Comparison of ENCODE assay signal across 16 mouse cellular contexts in the genomic region with DNA sequence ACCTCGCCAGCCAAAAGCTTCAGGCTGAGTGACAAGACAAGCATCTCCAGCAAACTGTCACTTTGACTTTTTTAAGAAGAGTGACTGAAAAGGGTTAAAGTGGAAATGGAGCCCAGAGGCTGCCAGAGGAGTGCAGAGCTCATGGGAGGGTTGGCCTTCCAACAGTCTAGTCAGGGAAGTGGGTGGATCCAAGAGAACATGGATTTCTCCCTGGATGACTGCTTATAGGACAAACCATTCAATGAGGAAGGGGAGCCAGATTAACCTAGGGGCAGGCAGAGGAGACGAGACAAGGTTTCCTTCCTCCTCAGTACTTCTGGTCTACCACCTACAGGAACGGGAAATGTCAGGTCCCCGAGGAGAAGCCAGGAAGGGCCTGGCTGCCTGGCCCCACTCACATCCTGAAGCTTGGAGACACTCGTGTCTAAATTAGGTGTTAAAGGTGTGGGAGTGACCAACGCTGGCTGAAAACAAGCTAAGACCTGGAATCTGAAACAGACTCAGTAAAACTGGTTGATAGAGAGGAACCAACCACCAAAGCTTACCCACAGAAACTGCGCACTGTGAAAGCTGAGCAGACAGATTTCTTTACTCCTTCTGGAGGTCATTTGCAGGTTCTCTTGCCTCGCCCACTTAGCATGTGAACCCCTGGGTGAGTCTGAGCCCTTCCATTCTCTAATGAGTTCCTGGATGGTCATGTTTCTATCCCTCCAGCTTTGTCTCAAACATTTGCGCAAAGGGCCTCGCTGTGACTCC.
DNase-seq lines count a peak whose midpoint lies in the region; ATAC-seq and TF ChIP-seq lines count a peak whose summit lies in the region.
"Had no signal": no experiment of that assay in that cellular context is flagged by ENCODE, and none has a peak within 500 bp of the region (broad histone marks: within the 10 kb centered on the region; RNA-seq: fewer than 3 reads in every experiment).

No protein-coding gene starts in this region.

- H3K4me2 ChIP-seq in lung, postnatal 0 days (replicated peaks; ENCODE audit: low read depth, low read length): no peak overlapping the region
- no peak overlapping the region for H3K4me2 ChIP-seq in heart, embryonic 11.5 days
- H3K4me2 ChIP-seq in kidney, embryonic 16.5 days (replicated peaks; ENCODE audit: low read depth, low read length): 0 out of 2 replicates have a peak overlapping the region, but pooled peaks have one; percentile 12
- H3K4me2 ChIP-seq in stomach, embryonic 16.5 days (ENCODE audit: low read depth, low read length): no peak overlapping the region
- no peak overlapping the region for H3K4me2 ChIP-seq in liver, postnatal 0 days (ENCODE audit: low read depth, low read length)
- H3K4me2 ChIP-seq: liver, embryonic 13.5 days; midbrain, embryonic 13.5 days; neural tube, embryonic 13.5 days had no signal

- no peak overlapping the region for H3K27ac ChIP-seq in lung, postnatal 0 days (ENCODE audit: low read length)
- peak overlapping the region; percentile 15; the same call in 1 of the 2 replicates for H3K27ac ChIP-seq in heart, embryonic 11.5 days (ENCODE audit: low read depth, low read length)
- H3K27ac ChIP-seq in kidney, embryonic 16.5 days (ENCODE audit: low read length): peak overlapping the region; percentile 46; the same call in 1 of the 2 replicates
- peak overlapping the region; percentile 42; the same call in 1 of the 2 replicates for H3K27ac ChIP-seq in stomach, embryonic 16.5 days (ENCODE audit: low read length)
- H3K27ac ChIP-seq in liver, postnatal 0 days (ENCODE audit: low read depth): no peak overlapping the region
- H3K27ac ChIP-seq: liver, embryonic 13.5 days; midbrain, embryonic 13.5 days; neural tube, embryonic 13.5 days had no signal

- no peak for TF ChIP-seq CTCF in lung, postnatal 0 days (IDR thresholded peaks at IDR 0.05)
- no peak for TF ChIP-seq CTCF in liver, postnatal 0 days (IDR thresholded peaks at IDR 0.05; ENCODE audit: low read depth)

- H3K4me1 ChIP-seq in lung, postnatal 0 days (ENCODE audit: insufficient read depth, low read depth, low read length): no peaks in the 10 kb centered on the region
- H3K4me1 ChIP-seq in heart, embryonic 11.5 days (ENCODE audit: control insufficient read depth, insufficient read depth, low read length): no peaks in the 10 kb centered on the region; the same call in 1 of the 2 replicates
- H3K4me1 ChIP-seq in kidney, embryonic 16.5 days (ENCODE audit: insufficient read depth, low read length): peaks cover 10% of the 10 kb centered on the region; the same call in 1 of the 2 replicates
- H3K4me1 ChIP-seq in stomach, embryonic 16.5 days (ENCODE audit: control insufficient read depth, insufficient read depth, low read length): no peaks in the 10 kb centered on the region
- peaks cover 10% of the 10 kb centered on the region; the same call in 1 of the 2 replicates for H3K4me1 ChIP-seq in liver, postnatal 0 days (ENCODE audit: insufficient read depth)
- H3K4me1 ChIP-seq: midbrain, embryonic 13.5 days; neural tube, embryonic 13.5 days had no signal

- no peaks in the 10 kb centered on the region for H3K27me3 ChIP-seq in lung, postnatal 0 days (replicated peaks; ENCODE audit: insufficient read depth, low read length)
- no peaks in the 10 kb centered on the region for H3K27me3 ChIP-seq in heart, embryonic 11.5 days (ENCODE audit: control insufficient read depth, insufficient read depth, low read length)
- no peaks in the 10 kb centered on the region for H3K27me3 ChIP-seq in kidney, embryonic 16.5 days (ENCODE audit: insufficient read depth, low read length)
- no peaks in the 10 kb centered on the region for H3K27me3 ChIP-seq in stomach, embryonic 16.5 days (ENCODE audit: control insufficient read depth, insufficient read depth, low read length)
- no peaks in the 10 kb centered on the region for H3K27me3 ChIP-seq in liver, postnatal 0 days (ENCODE audit: insufficient read depth, low read length)
- H3K27me3 ChIP-seq: liver, embryonic 13.5 days; midbrain, embryonic 13.5 days; neural tube, embryonic 13.5 days had no signal

- ATAC-seq in lung, postnatal 0 days: peak; percentile 19; the same call in 1 of the 2 replicates
- ATAC-seq in heart, embryonic 11.5 days (replicated peaks; ENCODE audit: insufficient number of reproducible peaks, low FRiP score, low TSS enrichment): no peak
- ATAC-seq in kidney, embryonic 16.5 days (ENCODE audit: low FRiP score, low TSS enrichment): peak; percentile 42; the same call in 1 of the 2 replicates
- ATAC-seq in stomach, embryonic 16.5 days (ENCODE audit: insufficient read depth, low FRiP score): no peak
- ATAC-seq in liver, postnatal 0 days: no peak
- ATAC-seq: midbrain, embryonic 13.5 days had no signal

- 66% methylated on average over 10 of the region's 10 CpGs for WGBS in lung, postnatal 0 days
- 68% methylated on average over 10 of the region's 10 CpGs for WGBS in heart, embryonic 11.5 days (ENCODE audit: insufficient replicate concordance)
- WGBS in kidney, embryonic 16.5 days: 67% methylated on average over 10 of the region's 10 CpGs
- WGBS in stomach, embryonic 16.5 days: 70% methylated on average over 10 of the region's 10 CpGs
- 50% methylated on average over 10 of the region's 10 CpGs for WGBS in liver, postnatal 0 days (ENCODE audit: insufficient replicate concordance)

- no peaks in the 10 kb centered on the region for H3K9me3 ChIP-seq in lung, postnatal 0 days (ENCODE audit: low read length)
- no peaks in the 10 kb centered on the region for H3K9me3 ChIP-seq in heart, embryonic 11.5 days (replicated peaks; ENCODE audit: control insufficient read depth, low read length)
- no peaks in the 10 kb centered on the region for H3K9me3 ChIP-seq in kidney, embryonic 16.5 days (ENCODE audit: low read length)
- H3K9me3 ChIP-seq in stomach, embryonic 16.5 days (replicated peaks; ENCODE audit: control insufficient read depth, low read length): no peaks in the 10 kb centered on the region
- H3K9me3 ChIP-seq in liver, postnatal 0 days (ENCODE audit: low read length): no peaks in the 10 kb centered on the region
- H3K9me3 ChIP-seq: G1E; liver, embryonic 13.5 days; midbrain, embryonic 13.5 days; neural tube, embryonic 13.5 days had no signal

- DNase-seq in lung, postnatal 0 days (ENCODE audit: low spot score): no peak
- DNase-seq in lung, postnatal 25 days (ENCODE audit: low spot score): no peak
- DNase-seq in liver, postnatal 0 days: no peak
- no peak for DNase-seq in liver
- DNase-seq: adrenal gland, adult 8-10 months; cerebellum, adult 9-10 months; liver, embryonic 13.5 days; right cerebral cortex, postnatal 25 days; thymus, postnatal 4 days had no signal

- no peak overlapping the region for H3K4me3 ChIP-seq in lung, postnatal 0 days (ENCODE audit: low read depth, low read length)
- no peak overlapping the region for H3K4me3 ChIP-seq in heart, embryonic 11.5 days (ENCODE audit: low read depth, low read length)
- no peak overlapping the region for H3K4me3 ChIP-seq in kidney, embryonic 16.5 days (ENCODE audit: low read length)
- no peak overlapping the region for H3K4me3 ChIP-seq in stomach, embryonic 16.5 days (replicated peaks; ENCODE audit: low read length)
- H3K4me3 ChIP-seq in liver, postnatal 0 days (ENCODE audit: low read depth, low read length): no peak overlapping the region
- H3K4me3 ChIP-seq: erythroblast, embryonic 14.5 days; liver, embryonic 13.5 days; midbrain, embryonic 13.5 days; neural tube, embryonic 13.5 days had no signal

- H3K9ac ChIP-seq in lung, postnatal 0 days (replicated peaks; ENCODE audit: low read depth): no peak overlapping the region
- H3K9ac ChIP-seq in heart, embryonic 11.5 days (ENCODE audit: low read depth, low read length): no peak overlapping the region
- H3K9ac ChIP-seq in kidney, embryonic 16.5 days (replicated peaks; ENCODE audit: low read length): no peak overlapping the region
- no peak overlapping the region for H3K9ac ChIP-seq in stomach, embryonic 16.5 days (ENCODE audit: low read length)
- no peak overlapping the region for H3K9ac ChIP-seq in liver, postnatal 0 days (replicated peaks)
- H3K9ac ChIP-seq: liver, embryonic 13.5 days; midbrain, embryonic 13.5 days; neural tube, embryonic 13.5 days had no signal

- TF ChIP-seq EP300 in lung, postnatal 0 days (IDR thresholded peaks at IDR 0.05): no peak
- no peak for TF ChIP-seq EP300 in liver, postnatal 0 days (IDR thresholded peaks at IDR 0.05; ENCODE audit: low read depth)

- H3K36me3 ChIP-seq in lung, postnatal 0 days (ENCODE audit: insufficient read depth, low read length): no peaks in the 10 kb centered on the region
- H3K36me3 ChIP-seq in heart, embryonic 11.5 days (ENCODE audit: control insufficient read depth, insufficient read depth, low read length): no peaks in the 10 kb centered on the region
- H3K36me3 ChIP-seq in kidney, embryonic 16.5 days (ENCODE audit: insufficient read depth, low read length): no peaks in the 10 kb centered on the region
- H3K36me3 ChIP-seq in stomach, embryonic 16.5 days (ENCODE audit: control insufficient read depth, insufficient read depth, low read length): no peaks in the 10 kb centered on the region
- 0 out of 2 replicates have a peak, but pooled peaks cover 4% of the 10 kb centered on the region for H3K36me3 ChIP-seq in liver, postnatal 0 days (replicated peaks; ENCODE audit: insufficient read depth, low read length)
- H3K36me3 ChIP-seq: liver, embryonic 13.5 days; midbrain, embryonic 13.5 days; neural tube, embryonic 13.5 days had no signal

Comparison
In these comparisons a context has a peak if more than half of its experiments do, and no peak if none do; other contexts are left out.
1. ATAC-seq: peak in lung, postnatal 0 days (single experiment) and kidney, embryonic 16.5 days (single experiment); none in heart, embryonic 11.5 days (single experiment), stomach, embryonic 16.5 days (single experiment) and liver, postnatal 0 days (single experiment).
2. H3K27ac ChIP-seq: peak in heart, embryonic 11.5 days (single experiment), kidney, embryonic 16.5 days (single experiment) and stomach, embryonic 16.5 days (single experiment); none in lung, postnatal 0 days (single experiment) and liver, postnatal 0 days (single experiment).